Mouse (Mus musculus): ENCODE data around the gene Tspan33. TPM values are rescaled to one million over a fixed set of nuclear protein-coding genes. Genes with fewer than 3 reads are reported as not detected.

Tspan33 gene
- polyA plus RNA-seq, 1 experiment from 2014 or later, result 2.8 TPM

- Histone ChIP-seq H3K27ac (no peak overlapping the region), H3K36me3 (no peaks in the 10 kb centered on the region), H3K9me3 (no peaks in the 10 kb centered on the region), H3K27me3 (no peaks in the 10 kb centered on the region), H3K9ac (no peak overlapping the region), H3K4me3 (no peak overlapping the region), H3K4me2 (no peak overlapping the region), H3K4me1 (no peaks in the 10 kb centered on the region)
- 62% methylated on average over 1 of the region's 1 CpGs for WGBS
- no peak for ATAC-seq (ENCODE audit: insufficient number of reproducible peaks, insufficient read depth, low FRiP score, low TSS enrichment, low read depth)
Observed at GRCm38 (mm10) chr6:29726576-29727200, 32.7 kb downstream of the Tspan33 start.

GRCm38 (mm10) chr6:29728035-29728434 lies 34.0 kb downstream of the Tspan33 start:
- ATAC-seq (ENCODE audit: insufficient number of reproducible peaks, insufficient read depth, low FRiP score, low TSS enrichment, low read depth), result no peak
- Histone ChIP-seq H3K4me2 (no peak overlapping the region), H3K4me3 (no peak overlapping the region), H3K27me3 (no peaks in the 10 kb centered on the region), H3K9ac (no peak overlapping the region), H3K9me3 (no peaks in the 10 kb centered on the region), H3K27ac (no peak overlapping the region), H3K36me3 (no peaks in the 10 kb centered on the region), H3K4me1 (no peaks in the 10 kb centered on the region)
- WGBS, result 76% methylated on average over 3 of the region's 3 CpGs

GRCm38 (mm10) chr6:29729491-29729890 lies 35.5 kb downstream of the Tspan33 start:
- no peaks in the 10 kb centered on the region for H3K27me3 ChIP-seq
- no peak overlapping the region for H3K9ac ChIP-seq
- peaks cover under 1% of the 10 kb centered on the region; the same call in 1 of the 2 replicates for H3K4me1 ChIP-seq
- H3K9me3 ChIP-seq, result no peaks in the 10 kb centered on the region
- no peak overlapping the region for H3K4me2 ChIP-seq
- no peaks in the 10 kb centered on the region for H3K36me3 ChIP-seq
- no peak for ATAC-seq (ENCODE audit: insufficient number of reproducible peaks, insufficient read depth, low FRiP score, low TSS enrichment, low read depth)
- no peak overlapping the region for H3K27ac ChIP-seq
- 57% methylated on average over 1 of the region's 1 CpGs for WGBS
- no peak overlapping the region for H3K4me3 ChIP-seq

GRCm38 (mm10) chr6:29735336-29735688 lies 41.3 kb downstream of the Tspan33 start, which contains the start of gene Smo:
Smo (plus strand) TSS chr6:29735503.
- Histone ChIP-seq H3K4me1 (peaks cover 29% of the 10 kb centered on the region), H3K4me2 (peak within 1 kb of the TSS; percentile 92), H3K27ac (peak within 1 kb of the TSS; percentile 99), H3K27me3 (no peaks in the 10 kb centered on the region), H3K9ac (peak within 1 kb of the TSS; percentile 100), H3K4me3 (peak within 1 kb of the TSS; percentile 93), H3K9me3 (no peaks in the 10 kb centered on the region), H3K36me3 (peaks cover 18% of the 10 kb centered on the region)
- peak; percentile 99 for ATAC-seq (ENCODE audit: insufficient number of reproducible peaks, insufficient read depth, low FRiP score, low TSS enrichment, low read depth)
- 0% methylated on average over 22 of the region's 30 CpGs for WGBS

GRCm38 (mm10) chr6:29735689-29736451 lies 41.8 kb downstream of the Tspan33 start:
- Histone ChIP-seq H3K4me2 (peak overlapping the region; percentile 92), H3K4me1 (peaks cover 33% of the 10 kb centered on the region), H3K27me3 (no peaks in the 10 kb centered on the region), H3K4me3 (peak overlapping the region; percentile 93), H3K36me3 (peaks cover 19% of the 10 kb centered on the region), H3K9me3 (no peaks in the 10 kb centered on the region), H3K27ac (peak overlapping the region; percentile 99), H3K9ac (peak overlapping the region; percentile 100)
- WGBS, result 0% methylated on average over 73 of the region's 75 CpGs
- ATAC-seq (ENCODE audit: insufficient number of reproducible peaks, insufficient read depth, low FRiP score, low TSS enrichment, low read depth), result peak; percentile 67

- Histone ChIP-seq H3K4me3 (peak overlapping the region; percentile 93), H3K27me3 (no peaks in the 10 kb centered on the region), H3K27ac (peak overlapping the region; percentile 99), H3K9ac (peak overlapping the region; percentile 100), H3K4me2 (peak overlapping the region; percentile 92), H3K36me3 (peaks cover 19% of the 10 kb centered on the region), H3K4me1 (peaks cover 33% of the 10 kb centered on the region), H3K9me3 (no peaks in the 10 kb centered on the region)
- WGBS, result 12% methylated on average over 13 of the region's 13 CpGs
- no peak for ATAC-seq (ENCODE audit: insufficient number of reproducible peaks, insufficient read depth, low FRiP score, low TSS enrichment, low read depth)
Observed at GRCm38 (mm10) chr6:29736610-29737458, 42.8 kb downstream of the Tspan33 start.

GRCm38 (mm10) chr6:29751466-29752152 lies 57.6 kb downstream of the Tspan33 start:
- 80% methylated on average over 3 of the region's 3 CpGs for WGBS
- no peak for ATAC-seq (ENCODE audit: insufficient number of reproducible peaks, insufficient read depth, low FRiP score, low TSS enrichment, low read depth)
- Histone ChIP-seq H3K36me3 (peaks cover 38% of the 10 kb centered on the region), H3K9ac (no peak overlapping the region), H3K4me2 (no peak overlapping the region), H3K27ac (no peak overlapping the region), H3K9me3 (peaks cover 8% of the 10 kb centered on the region), H3K27me3 (no peaks in the 10 kb centered on the region), H3K4me1 (peaks cover 11% of the 10 kb centered on the region), H3K4me3 (no peak overlapping the region)

- peaks cover 11% of the 10 kb centered on the region for H3K4me1 ChIP-seq
- no peaks in the 10 kb centered on the region for H3K27me3 ChIP-seq
- H3K4me2 ChIP-seq, result no peak overlapping the region
- H3K4me3 ChIP-seq, result no peak overlapping the region
- peaks cover 56% of the 10 kb centered on the region for H3K36me3 ChIP-seq
- H3K27ac ChIP-seq, result no peak overlapping the region
- H3K9me3 ChIP-seq, result peaks cover under 1% of the 10 kb centered on the region; the same call in 1 of the 2 replicates
- no peak overlapping the region for H3K9ac ChIP-seq
- ATAC-seq (ENCODE audit: insufficient number of reproducible peaks, insufficient read depth, low FRiP score, low TSS enrichment, low read depth), result no peak
- WGBS, result 91% methylated on average over 11 of the region's 11 CpGs
Observed at GRCm38 (mm10) chr6:29753336-29753735, 59.3 kb downstream of the Tspan33 start.

GRCm38 (mm10) chr6:29756001-29756400 lies 62.0 kb downstream of the Tspan33 start:
- ATAC-seq (ENCODE audit: insufficient number of reproducible peaks, insufficient read depth, low FRiP score, low TSS enrichment, low read depth), result no peak
- Histone ChIP-seq H3K36me3 (peaks cover 77% of the 10 kb centered on the region), H3K4me3 (no peak overlapping the region), H3K27me3 (no peaks in the 10 kb centered on the region), H3K4me1 (peaks cover 11% of the 10 kb centered on the region), H3K27ac (no peak overlapping the region), H3K9ac (no peak overlapping the region), H3K4me2 (no peak overlapping the region), H3K9me3 (no peaks in the 10 kb centered on the region)
- 77% methylated on average over 5 of the region's 5 CpGs for WGBS

- no peak for ATAC-seq (ENCODE audit: insufficient number of reproducible peaks, insufficient read depth, low FRiP score, low TSS enrichment, low read depth)
- no peaks in the 10 kb centered on the region for H3K27me3 ChIP-seq
- 89% methylated on average over 4 of the region's 4 CpGs for WGBS
- H3K9me3 ChIP-seq, result no peaks in the 10 kb centered on the region
- peaks cover 81% of the 10 kb centered on the region for H3K36me3 ChIP-seq
- no peak overlapping the region for H3K4me3 ChIP-seq
- H3K4me1 ChIP-seq, result peaks cover 11% of the 10 kb centered on the region
- no peak overlapping the region for H3K4me2 ChIP-seq
- no peak overlapping the region for H3K27ac ChIP-seq
- no peak overlapping the region for H3K9ac ChIP-seq
Observed at GRCm38 (mm10) chr6:29756476-29756875, 62.5 kb downstream of the Tspan33 start.

GRCm38 (mm10) chr6:29758417-29758816 lies 64.4 kb downstream of the Tspan33 start:
- no peak for ATAC-seq (ENCODE audit: insufficient number of reproducible peaks, insufficient read depth, low FRiP score, low TSS enrichment, low read depth)
- Histone ChIP-seq H3K9me3 (no peaks in the 10 kb centered on the region), H3K36me3 (peaks cover 82% of the 10 kb centered on the region), H3K27me3 (no peaks in the 10 kb centered on the region), H3K4me3 (no peak overlapping the region), H3K4me1 (no peaks in the 10 kb centered on the region), H3K9ac (no peak overlapping the region), H3K27ac (no peak overlapping the region), H3K4me2 (no peak overlapping the region)
- WGBS, result 37% methylated on average over 4 of the region's 4 CpGs
